Mouse (Mus musculus): Measurements from ENCODE around the gene Polr3e.

The Polr3e gene

DNA sequence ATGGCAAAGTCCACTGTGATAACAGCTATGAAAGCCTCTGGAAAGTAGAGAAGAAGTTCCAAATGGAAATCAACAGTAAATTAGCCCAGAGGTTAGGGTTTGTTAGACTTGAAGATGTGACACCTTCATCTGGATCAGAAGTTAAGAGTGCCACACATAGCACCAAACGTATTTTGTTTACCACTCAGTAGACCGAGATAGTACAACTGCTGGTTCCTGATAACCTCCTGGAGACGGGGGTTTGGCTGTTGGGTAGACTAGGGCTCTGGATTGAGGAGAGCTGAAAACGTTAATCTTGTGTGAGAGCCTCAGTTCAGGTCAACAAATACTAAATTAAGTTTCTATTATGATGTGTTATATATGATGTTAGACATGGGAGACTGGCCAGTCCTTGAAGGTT lies 62.5 kb downstream of the Polr3e start:
- no peak for DNase-seq (ENCODE audit: low spot score)

DNA sequence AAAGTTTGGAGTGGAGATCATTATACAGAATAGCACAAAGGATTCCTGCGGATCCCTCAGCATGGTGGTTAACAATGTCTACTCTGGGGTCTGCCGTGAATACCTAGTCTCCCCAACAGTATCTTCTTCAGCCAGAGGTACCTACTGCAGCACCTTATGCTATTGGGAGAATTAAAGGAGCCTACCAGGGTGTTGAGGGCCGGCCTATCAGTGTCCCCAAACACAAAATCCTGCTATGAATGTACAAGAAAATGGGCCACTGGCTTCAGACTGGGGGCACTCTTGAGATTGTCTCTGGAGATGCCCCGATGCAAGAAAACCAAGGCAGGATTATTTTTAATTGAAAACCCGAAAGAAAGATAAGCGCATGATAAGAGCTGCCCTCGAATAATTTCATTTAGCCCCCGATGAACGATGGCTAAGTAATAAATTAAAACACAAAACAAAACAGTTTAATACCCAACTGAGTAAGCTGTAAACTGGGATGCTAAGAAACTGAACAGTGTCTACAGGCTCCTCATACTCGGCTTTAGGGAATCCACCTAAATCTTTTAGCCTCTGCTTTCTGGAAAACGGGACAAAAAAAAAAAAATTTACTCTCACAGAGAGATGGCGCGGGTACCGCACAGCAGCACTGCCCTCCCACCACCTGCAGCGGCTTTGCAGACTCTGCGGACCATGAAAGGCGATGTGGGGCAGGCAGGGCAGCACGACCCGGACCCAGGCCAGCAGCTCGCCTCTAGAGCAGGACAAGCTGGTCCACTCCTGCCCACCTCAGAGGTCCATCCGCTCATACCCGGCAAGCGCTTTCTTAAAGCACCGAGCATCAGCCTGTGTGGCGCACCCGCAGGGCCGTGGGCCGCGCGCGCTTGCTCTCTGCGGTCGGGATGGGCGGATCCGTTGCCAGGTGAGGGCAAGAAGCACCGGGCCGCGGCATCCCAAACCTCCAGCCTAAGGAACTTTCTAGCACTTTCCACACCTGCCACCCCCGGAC lies 63.7 kb downstream of the Polr3e start:
- peak; percentile 78 for DNase-seq (ENCODE audit: low spot score)

DNA sequence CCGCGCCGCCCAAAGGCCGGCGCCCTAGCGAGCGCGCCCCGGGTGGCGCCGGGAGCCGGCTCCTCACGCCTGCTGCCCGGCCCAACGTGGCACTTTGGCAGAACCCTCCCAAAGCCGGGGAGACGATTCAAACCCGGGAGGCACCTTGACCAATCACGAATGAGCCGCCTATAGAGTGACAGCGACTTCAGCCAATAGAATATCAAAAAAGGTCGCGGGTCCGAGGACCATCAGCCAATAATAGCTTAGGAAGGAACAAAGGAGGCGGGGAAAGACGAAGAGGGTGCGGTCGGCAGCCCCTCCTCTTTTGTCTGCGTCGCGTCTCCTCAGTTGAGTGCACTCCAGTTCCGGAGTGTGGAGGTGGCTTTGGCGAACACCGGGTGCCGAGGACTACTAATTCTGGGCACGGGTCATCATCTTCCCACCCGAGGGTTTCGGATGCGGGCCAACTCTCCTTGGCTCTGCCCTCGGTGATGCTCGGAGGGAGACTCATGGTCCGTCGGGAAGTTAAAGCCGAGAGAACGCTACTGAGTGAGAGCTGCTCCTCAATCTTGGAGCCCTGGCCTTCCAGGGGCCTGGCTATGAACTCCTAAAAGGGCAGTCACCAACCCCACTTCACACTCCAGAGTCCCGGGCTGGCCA lies 64.8 kb downstream of the Polr3e start, which contains the start of the genes Cdr2 and Mfsd13b:
Gene Cdr2, minus strand, starts transcription at position 113 of the 642 bp plus-strand sequence.
Gene Mfsd13b, plus strand, starts transcription at position 310 of the 642 bp plus-strand sequence.
- peak; percentile 97 for DNase-seq (ENCODE audit: low spot score)

DNA sequence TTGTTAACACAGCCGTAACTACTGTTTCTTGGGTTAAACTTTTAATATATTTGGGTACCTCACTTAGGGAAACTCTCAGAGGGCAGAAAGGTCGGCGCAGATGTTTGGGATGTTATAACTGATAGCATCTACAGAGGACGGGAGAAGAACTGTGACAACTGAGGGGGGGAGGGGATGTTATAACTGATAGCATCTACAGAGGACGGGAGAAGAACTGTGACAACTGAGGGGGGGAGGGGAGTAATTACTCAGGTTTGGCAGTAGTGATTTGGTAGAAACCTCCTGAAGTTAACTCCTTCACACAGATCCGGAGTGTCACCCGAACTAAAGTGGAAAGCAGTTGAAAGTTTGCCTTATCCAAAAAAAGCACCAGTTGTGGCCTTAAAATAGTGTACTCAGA lies 65.4 kb downstream of the Polr3e start:
- no peak for DNase-seq (ENCODE audit: low spot score)

DNA sequence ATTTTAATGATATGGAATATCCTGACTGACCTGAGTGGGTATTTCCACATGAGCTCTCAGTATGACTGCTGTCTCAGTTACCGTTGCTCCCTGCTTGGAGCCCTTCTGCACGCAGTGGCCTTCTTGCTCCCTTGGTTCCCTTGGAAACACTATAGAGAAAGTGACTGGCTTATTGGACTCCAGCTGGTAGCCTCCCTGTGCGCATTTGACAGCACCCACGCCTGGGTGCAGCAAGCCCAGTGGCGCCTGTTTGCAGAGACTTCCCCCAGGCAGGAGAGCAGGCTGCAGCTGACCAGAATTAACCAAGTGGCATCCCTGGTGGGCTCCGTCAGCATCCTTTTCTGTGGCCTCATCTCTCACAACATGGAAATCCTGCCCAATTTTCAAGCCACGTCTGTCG lies 73.6 kb downstream of the Polr3e start:
- DNase-seq (ENCODE audit: low spot score): no peak
